Mouse (Mus musculus): ENCODE results near the gene Efnb3.
"Not testable (repeated sequence)": the region's sequence is repeated elsewhere in the genome, so short reads cannot be mapped to it uniquely, and the experiment has no call there.

Efnb3 gene

DNA sequence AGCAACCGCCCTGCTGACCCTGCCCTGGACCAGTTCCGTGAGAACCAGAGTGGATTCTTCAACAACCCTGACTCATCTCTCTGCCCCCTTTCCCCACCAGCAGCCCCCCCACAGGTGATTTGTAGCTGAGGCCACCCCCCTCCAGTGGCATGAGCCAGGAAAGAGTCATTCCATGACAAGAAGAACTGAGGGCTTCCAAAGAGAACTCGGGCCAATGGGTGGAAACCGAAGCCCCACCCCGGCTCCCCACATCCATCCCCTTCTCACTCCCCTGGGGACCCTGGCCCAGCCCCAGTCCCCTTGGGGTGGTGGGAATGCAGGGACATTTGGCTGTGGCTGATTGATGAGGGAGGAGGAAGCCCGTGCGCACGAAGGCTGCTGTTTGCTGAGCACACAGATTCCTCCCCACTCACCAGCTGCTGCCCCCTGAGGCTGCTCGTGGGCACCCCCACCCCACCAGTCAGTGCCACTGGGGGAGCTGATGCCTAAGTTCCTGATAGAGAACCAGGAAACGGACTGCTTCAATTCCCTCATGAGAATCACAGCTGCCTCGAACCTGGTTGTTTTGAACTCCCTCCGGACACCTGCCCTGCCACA lies 10.8 kb downstream of the Efnb3 start, which contains the start of gene Dnah2:
TSS of gene Dnah2 (minus strand) at position 51 of the 597 bp plus-strand sequence.
- no peak for DNase-seq (ENCODE audit: low spot score in 2 of 2)

- DNase-seq (ENCODE audit: low spot score in 2 of 2), result peak in 1 of 2 experiments; percentile 74
These were observed 12.9 kb downstream of the Efnb3 start for GRCm38 (mm10) chr11:69547071-69547470.

DNA sequence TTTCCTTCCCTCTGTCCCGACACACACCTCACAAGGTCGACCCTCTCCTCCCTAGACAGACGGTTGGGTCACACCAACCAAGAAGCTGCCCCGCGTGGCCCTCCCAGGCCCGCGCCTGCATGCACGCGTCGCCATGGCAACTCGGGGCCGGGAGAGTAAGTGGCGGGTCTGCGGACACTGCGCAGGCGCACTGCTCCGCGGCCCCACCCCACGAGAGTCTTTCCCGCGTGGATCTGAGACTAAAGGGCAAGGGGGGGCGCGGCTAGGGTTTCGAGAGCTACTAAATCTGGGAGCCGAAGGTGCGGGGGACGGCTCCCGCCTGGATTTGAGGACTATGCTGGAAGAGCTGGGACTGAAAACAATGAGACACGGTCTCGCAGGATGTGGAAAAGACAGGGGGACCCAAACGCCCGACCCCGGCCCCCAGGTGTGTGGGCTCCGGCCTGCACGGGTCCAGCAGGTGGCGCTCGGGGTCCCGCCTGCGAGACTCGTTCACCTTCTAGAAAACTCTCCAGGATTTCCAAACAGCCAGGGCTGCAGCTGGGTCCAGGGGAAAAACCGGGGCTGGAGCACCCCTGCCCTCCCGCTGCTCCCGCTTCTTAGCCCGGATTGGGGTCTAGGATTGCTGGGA lies 13.5 kb downstream of the Efnb3 start:
- DNase-seq (ENCODE audit: low spot score in 2 of 2), result peak; percentile 56 to 83

DNA sequence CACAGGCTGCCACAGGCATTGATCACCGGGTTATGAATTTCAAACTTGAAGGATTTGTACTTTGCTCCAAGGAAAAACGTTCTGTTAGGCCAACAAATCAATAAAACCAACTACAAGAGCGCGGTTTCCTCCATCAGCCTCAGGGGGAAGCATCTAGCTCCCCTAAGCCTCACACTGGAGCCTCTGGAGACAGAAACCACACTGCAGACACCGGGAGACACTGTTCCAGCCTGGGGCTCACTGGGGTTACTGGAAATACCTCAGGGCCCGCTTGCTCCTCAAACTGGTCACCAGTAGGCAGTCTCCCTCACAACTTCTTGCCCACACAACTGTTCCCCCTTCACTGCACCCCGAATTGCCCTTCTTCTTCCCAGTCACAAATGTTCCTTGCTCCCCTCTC lies 14.0 kb downstream of the Efnb3 start:
- no peak for DNase-seq (ENCODE audit: low spot score in 2 of 2)

DNA sequence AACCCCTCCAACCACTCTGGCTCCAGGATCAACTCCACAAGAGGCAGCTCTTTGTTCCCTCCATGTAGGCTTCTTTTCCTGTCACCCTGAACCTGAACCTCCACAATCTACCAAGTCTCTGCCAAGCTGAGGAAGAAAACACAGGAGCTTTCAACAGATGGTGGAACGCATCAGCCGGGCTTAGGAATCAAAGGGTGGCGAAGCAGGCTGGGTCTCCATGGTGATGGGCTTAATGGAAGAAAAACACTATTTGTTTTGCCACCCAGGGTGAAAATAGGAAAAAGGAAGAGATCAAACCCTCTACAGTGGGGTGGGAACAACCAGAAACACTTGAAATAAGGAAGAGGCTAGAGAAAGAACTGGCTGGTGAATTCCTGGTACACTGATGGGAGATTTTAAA lies 16.4 kb downstream of the Efnb3 start:
- DNase-seq (ENCODE audit: low spot score in 2 of 2), result no peak

DNA sequence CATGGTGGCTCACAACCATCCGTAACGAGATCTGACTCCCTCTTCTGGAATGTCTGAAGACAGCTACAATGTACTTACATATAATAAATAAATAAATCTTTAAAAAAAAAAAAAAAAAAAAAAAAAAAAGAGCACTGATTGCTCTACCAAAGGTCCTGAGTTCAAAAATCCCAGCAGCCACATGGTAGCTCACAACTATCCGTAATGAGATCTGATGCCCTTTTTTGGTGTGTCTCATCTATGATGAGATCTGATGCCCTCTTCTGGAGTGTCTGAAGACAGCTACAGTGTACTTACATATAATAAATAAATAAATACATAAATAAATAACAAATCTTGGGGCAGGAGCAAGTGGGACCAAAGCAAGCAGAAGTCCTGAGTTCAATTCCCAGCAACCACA lies 18.3 kb downstream of the Efnb3 start:
- DNase-seq (ENCODE audit: low spot score in 2 of 2), result not testable (repeated sequence)

DNA sequence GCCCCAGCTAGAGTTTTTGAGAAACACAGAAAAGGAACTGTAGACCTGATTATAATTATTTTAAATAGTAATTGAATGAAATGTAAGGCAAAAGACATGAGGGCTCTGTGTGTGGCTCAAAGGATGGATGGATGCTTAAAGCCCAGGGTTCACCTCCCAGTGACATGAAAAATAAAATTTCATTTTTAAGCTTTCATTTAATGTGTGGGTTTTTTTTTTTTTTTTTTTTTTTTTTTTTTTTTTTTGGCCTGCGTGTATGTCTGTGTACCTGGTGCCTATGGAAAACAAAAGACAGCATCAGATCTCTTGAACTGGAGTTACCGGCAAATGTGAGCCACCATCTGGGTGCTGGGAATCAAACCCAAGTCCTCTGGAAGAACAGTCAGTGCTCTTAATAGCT lies 19.3 kb downstream of the Efnb3 start:
- DNase-seq (ENCODE audit: low spot score in 2 of 2), result no peak

GRCm38 (mm10) chr11:69534990-69535389 lies 25.0 kb downstream of the Efnb3 start:
- DNase-seq (ENCODE audit: low spot score in 2 of 2), result no peak

- no peak for DNase-seq (ENCODE audit: low spot score in 2 of 2)
These were observed 27.4 kb downstream of the Efnb3 start for GRCm38 (mm10) chr11:69532480-69533150.

DNA sequence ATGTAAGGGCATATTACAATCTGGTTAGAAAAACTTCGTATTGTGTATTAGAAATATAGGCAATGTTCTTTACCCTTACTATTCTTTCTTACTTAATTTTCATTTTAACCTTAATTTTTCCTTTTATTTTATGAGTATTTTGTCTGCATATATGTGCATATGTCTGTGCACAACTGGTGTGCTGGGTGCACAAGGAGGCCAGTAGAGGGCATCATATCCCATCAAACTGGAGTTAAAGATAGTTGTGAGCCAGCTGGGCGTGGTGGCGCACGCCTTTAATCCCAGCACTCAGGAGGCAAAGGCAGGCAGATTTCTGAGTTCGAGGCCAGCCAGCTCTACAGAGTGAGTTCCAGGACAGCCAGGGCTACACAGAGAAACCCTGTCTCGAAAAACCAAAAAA lies 29.2 kb downstream of the Efnb3 start:
- not testable (repeated sequence) for DNase-seq (ENCODE audit: low spot score in 2 of 2)

DNA sequence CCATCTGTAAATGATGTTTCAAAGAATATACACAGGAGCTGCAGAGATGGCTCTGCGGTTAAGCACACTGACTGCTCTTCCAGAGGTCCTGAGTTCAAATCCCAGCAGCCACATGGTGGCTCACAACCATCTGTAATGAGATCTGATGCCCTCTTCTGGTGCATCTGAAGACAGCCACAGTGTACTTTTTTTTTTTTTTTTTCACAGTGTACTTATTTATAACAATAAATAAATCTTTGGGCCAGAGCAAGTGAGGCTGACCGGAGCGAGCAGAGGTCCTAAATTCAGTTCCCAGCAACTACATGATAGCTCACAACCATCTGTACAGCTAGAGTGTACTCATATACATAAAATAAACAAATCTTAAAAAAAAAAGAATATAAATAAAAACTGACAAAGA lies 29.7 kb downstream of the Efnb3 start:
- DNase-seq (ENCODE audit: low spot score in 2 of 2), result not testable (repeated sequence)

- no peak for DNase-seq (ENCODE audit: low spot score in 2 of 2)
These were observed 32.0 kb downstream of the Efnb3 start for GRCm38 (mm10) chr11:69528031-69528390.

- DNase-seq (ENCODE audit: low spot score in 2 of 2), result no peak
These were observed 32.6 kb downstream of the Efnb3 start for GRCm38 (mm10) chr11:69527098-69528030.

DNA sequence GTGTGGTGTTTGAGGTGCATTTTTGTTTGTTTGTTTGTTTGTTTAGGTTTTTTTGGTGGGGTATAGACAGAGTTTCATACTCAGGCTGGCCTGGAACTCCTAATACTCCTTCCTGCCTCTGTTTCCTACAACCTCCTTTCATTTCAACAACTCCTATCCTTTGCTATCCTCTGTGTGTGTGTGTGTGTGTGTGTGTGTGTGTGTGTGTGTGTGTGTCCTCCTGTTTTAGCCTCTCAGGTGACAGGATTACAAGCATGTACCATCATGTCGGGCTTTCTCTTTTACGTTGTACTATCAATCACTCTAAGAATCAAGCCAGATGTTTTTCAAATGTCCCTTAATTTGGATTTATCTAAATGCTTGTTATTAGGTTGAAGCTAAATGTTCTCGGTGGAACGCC lies 33.4 kb downstream of the Efnb3 start:
- DNase-seq (ENCODE audit: low spot score in 2 of 2), result no peak

GRCm38 (mm10) chr11:69525661-69526060 lies 34.3 kb downstream of the Efnb3 start:
- no peak for DNase-seq (ENCODE audit: low spot score in 2 of 2)

GRCm38 (mm10) chr11:69523651-69524050 lies 36.4 kb downstream of the Efnb3 start:
- DNase-seq (ENCODE audit: low spot score in 2 of 2), result no peak

DNA sequence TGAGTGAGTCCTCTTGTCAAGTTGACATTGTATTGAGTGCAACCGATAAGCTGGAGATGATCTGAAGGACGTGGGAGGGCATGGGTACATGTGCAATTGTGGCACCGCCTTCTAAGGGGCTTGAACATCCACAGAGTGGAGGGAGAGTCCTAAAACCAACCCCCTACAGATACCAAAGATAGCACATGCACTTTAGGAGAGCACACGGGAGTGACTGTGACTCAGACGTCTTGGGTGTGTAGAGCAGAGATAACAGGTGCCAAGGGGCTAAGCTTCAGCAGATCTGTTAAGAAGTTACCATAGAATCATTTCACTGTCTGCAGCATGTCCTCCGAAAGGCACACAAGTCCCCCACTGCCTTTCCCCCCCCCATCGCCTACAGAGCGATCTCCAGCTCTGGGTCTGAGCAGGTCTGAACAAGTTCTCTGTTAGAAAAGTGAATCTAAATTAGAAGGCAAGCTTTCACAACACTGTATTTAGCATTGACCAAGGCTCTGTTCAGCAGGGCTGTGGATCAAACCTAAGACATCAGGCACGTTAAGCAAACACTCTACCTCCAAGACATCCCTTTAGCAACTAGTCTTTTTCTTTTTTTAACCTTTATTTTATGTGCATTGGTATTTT lies 38.4 kb downstream of the Efnb3 start:
- DNase-seq (ENCODE audit: low spot score in 2 of 2), result no peak

- no peak for DNase-seq (ENCODE audit: low spot score in 2 of 2)
These were observed 40.0 kb downstream of the Efnb3 start for GRCm38 (mm10) chr11:69519976-69520375.

GRCm38 (mm10) chr11:69516661-69517060 lies 43.3 kb downstream of the Efnb3 start:
- no peak for DNase-seq (ENCODE audit: low spot score in 2 of 2)

DNA sequence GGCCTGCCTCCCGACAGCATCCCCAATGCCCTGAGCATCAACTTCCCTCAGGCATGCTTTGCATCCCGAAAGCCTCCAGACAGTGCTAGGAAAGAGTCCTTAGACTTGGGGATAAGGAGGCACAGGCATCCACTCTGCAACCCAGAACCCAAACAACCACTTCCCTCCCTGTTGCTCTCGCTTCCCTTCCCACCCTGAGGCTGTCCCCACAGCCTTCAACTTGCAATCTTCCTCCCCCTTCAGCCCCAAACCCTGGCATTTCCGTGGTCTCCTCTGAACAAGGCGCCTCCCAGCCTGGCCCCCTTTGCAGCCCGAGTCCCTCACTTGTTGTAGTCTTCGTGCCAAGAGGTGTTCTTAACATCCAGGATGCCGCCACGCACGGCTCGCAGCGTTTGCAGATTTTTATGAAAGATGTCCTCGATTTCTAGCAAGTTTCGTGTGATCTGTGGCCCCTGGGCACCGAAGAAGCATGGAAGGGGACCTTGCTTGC lies 43.8 kb downstream of the Efnb3 start:
- DNase-seq (ENCODE audit: low spot score in 2 of 2), result no peak

DNA sequence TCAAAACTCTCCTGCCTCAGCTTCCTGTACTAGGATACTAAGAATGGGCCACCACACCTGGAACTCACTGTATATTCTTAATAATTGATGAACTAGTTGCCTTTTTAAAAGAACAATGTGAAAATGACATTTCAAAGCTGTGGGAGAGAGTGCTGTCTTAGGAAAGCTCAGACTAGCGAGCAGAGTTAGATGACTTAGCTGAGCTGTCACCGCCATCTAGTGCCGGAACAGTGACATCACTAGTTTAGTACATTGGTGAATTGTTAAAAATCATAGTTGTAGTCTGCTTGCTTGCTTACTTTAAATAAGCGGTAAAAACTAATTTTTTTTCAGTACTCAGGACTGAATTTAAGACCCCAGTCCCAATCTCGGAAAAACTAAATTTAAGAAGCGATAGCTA lies 46.2 kb downstream of the Efnb3 start:
- DNase-seq (ENCODE audit: low spot score in 2 of 2), result peak; percentile 44 to 75

Data from spleen, postnatal 4 days (tissue).